Mouse (Mus musculus): ENCODE measurements around the gene Gpsm1.

DNA sequence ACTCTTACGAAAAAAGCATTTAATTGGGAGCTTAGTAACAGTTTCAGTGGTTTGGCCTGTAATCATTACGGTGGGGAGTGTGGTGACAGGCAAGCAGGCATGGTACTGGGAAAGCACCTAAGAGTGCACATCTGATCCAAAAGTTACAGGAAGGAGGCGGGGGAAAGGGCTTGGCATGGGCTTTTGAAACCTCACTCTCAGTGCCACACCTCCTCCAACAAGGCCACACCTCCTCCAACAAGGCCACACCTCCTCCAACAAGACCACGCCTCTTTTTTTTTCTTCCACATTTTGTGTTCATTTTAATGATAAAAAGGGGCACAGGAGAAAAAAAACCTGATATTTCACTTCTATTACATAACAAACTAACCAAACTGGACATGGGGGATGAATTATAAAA is 12.5 kb downstream of the Gpsm1 start:
- TF ChIP-seq GATA1 (IDR thresholded peaks at IDR 0.05; ENCODE audit: borderline replicate concordance, low read length) (no peak), FLI1 (IDR thresholded peaks at IDR 0.05; ENCODE audit: low read length) (no peak)
